Mouse (Mus musculus): ENCODE results near the gene Pfdn4.

- TF ChIP-seq CTCF (IDR thresholded peaks at IDR 0.05; ENCODE audit: low read depth, low read length) (no peak), POLR2A (IDR thresholded peaks at IDR 0.05; ENCODE audit: borderline replicate concordance, low read depth, low read length) (no peak)
These were observed 1.2 kb upstream of the Pfdn4 start for GRCm38 (mm10) chr2:170494784-170495710.

Data from bone marrow macrophage, adult 2 months (primary cell).